Mouse (Mus musculus) megakaryocyte, embryonic 14.5 days (primary cell): ENCODE measurements around the gene Rab36.

Source experiments
- FLI1 ChIP-seq: IDR thresholded peaks from 2 replicates; pipeline ENCODE4 v1.6.1; 2012; ENCODE audit warnings: low read length, inconsistent platforms, mixed read lengths
- GATA1 ChIP-seq: IDR thresholded peaks from 3 replicates; pipeline ENCODE4 v1.6.1; 2012; ENCODE audit warnings: mixed read lengths, low read length, inconsistent platforms, borderline replicate concordance

DNA sequence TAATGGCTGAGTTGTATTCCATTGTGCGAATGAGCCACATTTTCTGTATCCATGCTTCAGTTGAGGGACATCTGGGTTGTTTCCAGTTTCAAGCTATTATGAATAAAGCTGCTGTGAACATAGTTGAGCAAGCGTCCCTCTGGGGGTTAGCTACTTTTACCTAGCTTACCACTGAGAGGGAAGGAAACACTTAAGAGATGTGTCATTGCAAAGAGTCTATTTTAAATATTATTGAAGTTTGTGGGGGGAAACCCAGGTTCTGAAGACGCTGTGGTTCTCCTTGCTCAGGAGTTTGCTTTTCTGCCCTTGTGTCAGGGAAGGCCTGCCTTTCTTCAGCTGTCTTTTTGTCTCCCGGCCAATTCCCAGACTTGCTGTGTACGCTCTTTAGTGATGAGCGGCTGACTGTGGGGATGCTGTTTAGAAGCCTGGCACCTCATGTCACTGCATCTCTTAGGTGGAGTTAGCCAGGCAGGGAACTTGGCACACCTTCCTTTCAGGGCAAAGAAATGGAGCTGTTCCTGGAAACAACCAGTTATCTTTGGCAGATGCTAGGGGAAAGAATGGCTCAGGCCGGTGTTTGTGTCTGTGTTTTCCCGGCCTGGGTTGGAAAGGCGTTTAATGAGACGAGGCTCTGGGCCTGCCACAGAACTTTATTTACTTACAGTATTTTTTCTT, 54.8 kb downstream of the Rab36 start:
- TF ChIP-seq GATA1 = no peak
- no peak for TF ChIP-seq FLI1
